Mouse (Mus musculus) MEL-GATA-1-ER (cell line): ENCODE results near the gene Fdx1.

Experiments used
- DNase-seq: peaks from one replicate; pipeline ENCODE4 v3.0.0-alpha.2; 2012; ENCODE audit warnings: low read depth; ENCODE audit errors: extremely low read depth

The Fdx1 gene

DNA sequence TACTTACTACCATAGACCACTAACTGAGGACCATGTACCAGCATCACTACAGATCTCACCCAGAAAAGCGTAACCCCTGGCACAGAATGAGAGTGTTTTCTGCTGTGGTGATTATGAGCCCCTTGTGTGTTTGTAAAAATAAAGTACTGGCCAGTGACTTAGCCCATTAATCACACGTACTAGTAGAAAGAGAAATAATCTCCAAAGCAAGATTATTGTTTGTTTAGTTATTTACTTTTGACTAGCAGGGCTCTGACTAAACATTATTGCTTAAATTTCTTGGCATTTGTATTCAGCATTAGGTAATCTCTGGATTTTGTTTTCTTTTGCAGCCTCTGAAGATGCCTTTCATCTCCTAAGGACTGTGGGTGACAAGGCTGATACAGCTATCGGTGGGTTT is 55.1 kb downstream of the Fdx1 start:
- DNase-seq: no peak

DNA sequence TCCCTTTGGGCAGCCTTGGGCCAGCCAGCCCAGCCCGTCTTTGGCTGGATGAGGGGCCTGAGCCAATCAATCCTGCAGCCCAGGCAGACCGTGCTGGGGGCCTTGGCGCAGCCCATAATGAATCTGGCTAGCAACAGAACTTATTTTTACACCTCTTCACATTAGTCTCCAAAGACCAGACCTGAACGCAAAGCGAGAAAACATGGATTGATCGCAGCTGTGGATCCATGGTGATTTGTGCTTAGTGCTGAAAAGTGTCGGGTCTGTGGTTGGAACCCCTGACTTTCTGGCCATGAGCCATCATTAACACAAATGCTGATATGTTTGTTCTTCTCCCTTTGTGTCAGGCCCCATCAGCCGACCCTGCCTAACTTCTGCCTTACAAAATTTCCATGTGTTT is 56.4 kb downstream of the Fdx1 start:
- DNase-seq: no peak
